Mouse (Mus musculus) MEL (cell line): ENCODE data around the gene Egr2. TPM values are rescaled to one million over a fixed set of nuclear protein-coding genes. Genes with fewer than 3 reads are reported as not detected.

Source experiments
- DNase-seq: peaks from one replicate; pipeline ENCODE4 v3.0.0; 2011; ENCODE audit warnings: low read depth, low spot score
- H3K27ac ChIP-seq: 2 replicates; pipeline ENCODE4 v1.5.1; 2012; ENCODE audit warnings: low read depth, mild to moderate bottlenecking, control low read depth, low read length, moderate library complexity; ENCODE audit not compliant: control insufficient read depth
- H3K27me3 ChIP-seq, 2 experiments: fragments of 150-350 bp in 1 of 2; sonication (generic) in 1 of 2; 2 replicates each; pipeline ENCODE4 v1.6.1; 2012; ENCODE audit warnings: low read length in 2 of 2, mild to moderate bottlenecking in 2 of 2, improper control_type of control experiment in 1 of 2, moderate library complexity in 1 of 2; ENCODE audit not compliant: insufficient read depth in 2 of 2, control insufficient read depth in 1 of 2
- H3K36me3 ChIP-seq, 2 experiments: 2 replicates each; pipeline ENCODE4 v1.6.1; 2012 to 2014; ENCODE audit warnings: low read length in 2 of 2, improper control_type of control experiment in 1 of 2, inconsistent platforms in 1 of 2, mild to moderate bottlenecking in 1 of 2; ENCODE audit not compliant: insufficient read depth in 2 of 2, control insufficient read depth in 1 of 2
- H3K4me1 ChIP-seq, 2 experiments: fragments of 150-350 bp in 1 of 2; sonication (generic) in 1 of 2; 2 replicates each; pipeline ENCODE4 v1.6.1; 2012; ENCODE audit warnings: low read length in 2 of 2, improper control_type of control experiment in 1 of 2, mild to moderate bottlenecking in 1 of 2; ENCODE audit not compliant: insufficient read depth in 2 of 2, control insufficient read depth in 1 of 2
- H3K4me3 ChIP-seq, 2 experiments: fragments of 150-350 bp in 1 of 2; sonication (generic) in 1 of 2; 2 replicates each; pipeline ENCODE4 v1.5.1; 2012; ENCODE audit warnings: low read depth in 2 of 2, low read length in 2 of 2, mild to moderate bottlenecking in 2 of 2, moderate library complexity in 2 of 2, control low read depth in 1 of 2, improper control_type of control experiment in 1 of 2; ENCODE audit not compliant: control insufficient read depth in 1 of 2, insufficient read depth in 1 of 2
- H3K79me2 ChIP-seq: 2 replicates; pipeline ENCODE4 v1.6.1; 2012; ENCODE audit warnings: mild to moderate bottlenecking, low read length, moderate library complexity; ENCODE audit not compliant: control insufficient read depth, poor library complexity, insufficient read depth
- H3K9ac ChIP-seq: 2 replicates; pipeline ENCODE4 v1.6.1; 2012; ENCODE audit warnings: low read depth, mild to moderate bottlenecking, control low read depth, low read length, moderate library complexity; ENCODE audit not compliant: control insufficient read depth, poor library complexity, severe bottlenecking
- H3K9me3 ChIP-seq: fragments of 150-350 bp; sonication (generic); replicated peaks from 2 replicates; pipeline ENCODE4 v1.6.1; 2012; ENCODE audit warnings: mild to moderate bottlenecking, low read length, improper control_type of control experiment, moderate library complexity; ENCODE audit not compliant: insufficient read depth
- BHLHE40 ChIP-seq: IDR thresholded peaks from 2 replicates; pipeline ENCODE4 v1.6.1; 2012; ENCODE audit warnings: low read depth, mild to moderate bottlenecking, inconsistent platforms, low read length, improper control_type of control experiment, borderline replicate concordance
- CHD2 ChIP-seq: IDR thresholded peaks from 2 replicates; pipeline ENCODE4 v1.6.1; 2011; ENCODE audit warnings: low read length, improper control_type of control experiment
- CTCF ChIP-seq, 3 experiments: IDR thresholded peaks in 2 of 3; conservative IDR thresholded peaks in 1 of 3; 2 replicates each; pipeline ENCODE4 v1.5.1; 2011 to 2012; ENCODE audit warnings: low read length in 3 of 3, low read depth in 2 of 3, mild to moderate bottlenecking in 2 of 3, improper control_type of control experiment in 1 of 3, inconsistent platforms in 1 of 3, mixed read lengths in 1 of 3, moderate library complexity in 1 of 3; ENCODE audit not compliant: control insufficient read depth in 1 of 3, insufficient read depth in 1 of 3, poor library complexity in 1 of 3, severe bottlenecking in 1 of 3
- EP300 ChIP-seq, 2 experiments: IDR thresholded peaks; 2 replicates each; pipeline ENCODE4 v1.6.1; 2011; ENCODE audit warnings: improper control_type of control experiment in 2 of 2, low read length in 2 of 2, low read depth in 1 of 2, mild to moderate bottlenecking in 1 of 2
- GABPA ChIP-seq: IDR thresholded peaks from 2 replicates; pipeline ENCODE4 v1.6.1; 2012; ENCODE audit warnings: low read depth, mild to moderate bottlenecking, inconsistent platforms, low read length, improper control_type of control experiment, moderate library complexity
- GATA1 ChIP-seq: IDR thresholded peaks from 2 replicates; pipeline ENCODE4 v1.6.1; 2011; ENCODE audit warnings: low read depth, low read length, improper control_type of control experiment
- HCFC1 ChIP-seq: IDR thresholded peaks from 2 replicates; pipeline ENCODE4 v1.6.1; 2012; ENCODE audit warnings: low read depth, mild to moderate bottlenecking, inconsistent platforms, low read length, improper control_type of control experiment, moderate library complexity
- JUND ChIP-seq: IDR thresholded peaks from 2 replicates; pipeline ENCODE4 v1.6.1; 2011; ENCODE audit warnings: low read depth, mild to moderate bottlenecking, improper control_type of control experiment, low read length
- MAZ ChIP-seq: IDR thresholded peaks from 2 replicates; pipeline ENCODE4 v1.6.1; 2012; ENCODE audit warnings: low read depth, mild to moderate bottlenecking, inconsistent platforms, low read length, improper control_type of control experiment
- MXI1 ChIP-seq: IDR thresholded peaks from 2 replicates; pipeline ENCODE4 v1.6.1; 2011; ENCODE audit warnings: mild to moderate bottlenecking, low read depth, low read length, improper control_type of control experiment
- MYB ChIP-seq: IDR thresholded peaks from 2 replicates; pipeline ENCODE4 v1.6.1; 2011; ENCODE audit warnings: mild to moderate bottlenecking, low read depth, low read length, improper control_type of control experiment
- MYC ChIP-seq: IDR thresholded peaks from 2 replicates; pipeline ENCODE4 v1.6.1; 2011; ENCODE audit warnings: low read depth, mild to moderate bottlenecking, low read length, improper control_type of control experiment, moderate library complexity
- POLR2A ChIP-seq, 2 experiments: IDR thresholded peaks; 2 replicates each; pipeline ENCODE4 v1.6.1; 2011 to 2012; ENCODE audit warnings: low read length in 2 of 2, mild to moderate bottlenecking in 2 of 2, control low read depth in 1 of 2, improper control_type of control experiment in 1 of 2, low read depth in 1 of 2, moderate library complexity in 1 of 2; ENCODE audit not compliant: control insufficient read depth in 1 of 2, insufficient read depth in 1 of 2, poor library complexity in 1 of 2
- RAD21 ChIP-seq: IDR thresholded peaks from 2 replicates; pipeline ENCODE4 v1.6.1; 2011; ENCODE audit warnings: mild to moderate bottlenecking, low read depth, low read length, improper control_type of control experiment
- RCOR1 ChIP-seq: IDR thresholded peaks from 2 replicates; pipeline ENCODE4 v1.6.1; 2012; ENCODE audit warnings: low read depth, mild to moderate bottlenecking, inconsistent platforms, low read length, improper control_type of control experiment
- TAL1 ChIP-seq: IDR thresholded peaks from 2 replicates; pipeline ENCODE4 v1.6.1; 2012; ENCODE audit warnings: mild to moderate bottlenecking, inconsistent platforms, low read length, moderate library complexity, mixed read lengths
- USF1 ChIP-seq: IDR thresholded peaks from 2 replicates; pipeline ENCODE4 v1.6.1; 2014; ENCODE audit warnings: low read depth, mild to moderate bottlenecking, inconsistent platforms, low read length, improper control_type of control experiment, moderate library complexity
- ZC3H11A ChIP-seq: IDR thresholded peaks from 2 replicates; pipeline ENCODE4 v1.6.1; 2012; ENCODE audit warnings: low read depth, mild to moderate bottlenecking, inconsistent platforms, low read length, improper control_type of control experiment
- ZKSCAN1 ChIP-seq: IDR thresholded peaks from 2 replicates; pipeline ENCODE4 v1.6.1; 2012; ENCODE audit warnings: low read depth, mild to moderate bottlenecking, inconsistent platforms, low read length, improper control_type of control experiment, moderate library complexity
- ZMIZ1 ChIP-seq: IDR thresholded peaks from 2 replicates; pipeline ENCODE4 v1.6.1; 2012; ENCODE audit warnings: low read depth, mild to moderate bottlenecking, inconsistent platforms, low read length, improper control_type of control experiment, moderate library complexity
- ZNF384 ChIP-seq: IDR thresholded peaks from 2 replicates; pipeline ENCODE4 v1.6.1; 2012; ENCODE audit warnings: low read depth, mild to moderate bottlenecking, inconsistent platforms, low read length, improper control_type of control experiment
- polyA plus RNA-seq, 2 experiments: library from polyadenylated mRNA; stranded (reverse) in 1 of 2; unstranded in 1 of 2; fragments of >175 nt in 1 of 2; fragments of >200 nt in 1 of 2; gene quantifications; 2 replicates each; pipeline versions ENCODE4 v1.2.1 to v1.2.4; 2012; ENCODE audit warnings: low replicate concordance in 2 of 2, low read depth in 1 of 2; ENCODE audit not compliant: insufficient read length in 2 of 2, insufficient read depth in 1 of 2, missing spikeins in 1 of 2
- total RNA-seq: library from RNA; depleted of rRNA; stranded (reverse); fragments of 300-350 nt; gene quantifications from 2 replicates; pipeline ENCODE4 v1.2.3, GENCODE M21; 2012

Egr2 gene
- total and polyA plus RNA-seq, 3 experiments: 0.23 to 0.24 TPM; not detected in 1

- no peak for TF ChIP-seq RAD21
- no peak for TF ChIP-seq CTCF (IDR thresholded peaks at IDR 0.05 in 2 of 3, conservative IDR thresholded peaks at IDR 0.05 in 1 of 3; ENCODE audit: control insufficient read depth in 1 of 3, insufficient read depth in 1 of 3, low read depth in 2 of 3, low read length in 3 of 3, poor library complexity in 1 of 3, severe bottlenecking in 1 of 3)
- TF ChIP-seq CHD2: no peak
- no peak for TF ChIP-seq MYB
- TF ChIP-seq BHLHE40: no peak
- TF ChIP-seq GATA1: no peak
- TF ChIP-seq GABPA: no peak
- TF ChIP-seq JUND: no peak
- no peak for TF ChIP-seq USF1
- no peak for TF ChIP-seq MAZ
- no peak for TF ChIP-seq EP300 (IDR thresholded peaks at IDR 0.05; ENCODE audit: low read depth in 1 of 2, low read length in 2 of 2)
- TF ChIP-seq ZNF384: no peak
- TF ChIP-seq MXI1: no peak
- no peak for TF ChIP-seq POLR2A (IDR thresholded peaks at IDR 0.05; ENCODE audit: control insufficient read depth in 1 of 2, insufficient read depth in 1 of 2, low read depth in 1 of 2, low read length in 2 of 2, poor library complexity in 1 of 2)
- no peak for TF ChIP-seq ZMIZ1
- TF ChIP-seq ZC3H11A: no peak
- TF ChIP-seq RCOR1: no peak
- no peak for TF ChIP-seq ZKSCAN1
- no peaks in the 10 kb centered on the region for H3K36me3 ChIP-seq
- H3K9me3 ChIP-seq: no peaks in the 10 kb centered on the region
Measured at GRCm38 (mm10) chr10:67518733-67519132, 16.5 kb upstream of the Egr2 start.

GRCm38 (mm10) chr10:67524130-67524529 lies 11.1 kb upstream of the Egr2 start:
- no peak overlapping the region for H3K4me3 ChIP-seq
- no peaks in the 10 kb centered on the region for H3K36me3 ChIP-seq
- no peaks in the 10 kb centered on the region for H3K27me3 ChIP-seq
- no peaks in the 10 kb centered on the region for H3K9me3 ChIP-seq
- DNase-seq: no peak
- TF ChIP-seq HCFC1: no peak
- no peak for TF ChIP-seq MYC
- TF ChIP-seq TAL1: no peak
- no peak for TF ChIP-seq RAD21
- no peak for TF ChIP-seq POLR2A (IDR thresholded peaks at IDR 0.05; ENCODE audit: control insufficient read depth in 1 of 2, insufficient read depth in 1 of 2, low read depth in 1 of 2, low read length in 2 of 2, poor library complexity in 1 of 2)
- no peak for TF ChIP-seq ZMIZ1
- TF ChIP-seq EP300 (IDR thresholded peaks at IDR 0.05; ENCODE audit: low read depth in 1 of 2, low read length in 2 of 2): no peak
- TF ChIP-seq ZNF384: no peak
- H3K4me1 ChIP-seq: no peaks in the 10 kb centered on the region
- H3K27ac ChIP-seq: no peak overlapping the region
- no peak overlapping the region for H3K9ac ChIP-seq
- H3K79me2 ChIP-seq: no peaks in the 10 kb centered on the region

More at GRCm38 (mm10) chr10:67518733-67519132, 16.5 kb upstream of the Egr2 start:
- H3K27me3 ChIP-seq: peaks cover 0 to 4% of the 10 kb centered on the region in 2 experiments; a peak in 2 of 4 replicates
- H3K4me1 ChIP-seq: no peaks in the 10 kb centered on the region
- no peak overlapping the region for H3K4me3 ChIP-seq
- H3K9ac ChIP-seq: no peak overlapping the region
- H3K79me2 ChIP-seq: no peaks in the 10 kb centered on the region
- H3K27ac ChIP-seq: no peak overlapping the region
- DNase-seq: no peak
